Mouse (Mus musculus) spleen, adult 2 months (tissue): ENCODE results near the gene Adam23. TPM values are rescaled to one million over a fixed set of nuclear protein-coding genes. Genes with fewer than 3 reads are reported as not detected.

Experiments
- DNase-seq, 2 experiments: peaks; one replicate each; pipeline versions ENCODE4 v3.0.0 to v3.0.0-alpha.2; 2012 to 2021; ENCODE audit warnings: low spot score in 2 of 2, low read depth in 1 of 2
- H3K27ac ChIP-seq: fragments of 200-500 bp; 2 replicates; pipeline ENCODE4 v1.5.1; 2012; ENCODE audit warnings: low read length, inconsistent platforms; ENCODE audit not compliant: insufficient read depth
- H3K27me3 ChIP-seq: fragments of 200-500 bp; 2 replicates; pipeline ENCODE4 v1.6.1; 2012; ENCODE audit warnings: mild to moderate bottlenecking, moderate library complexity, low read length, inconsistent platforms; ENCODE audit not compliant: control insufficient read depth, insufficient read depth
- H3K36me3 ChIP-seq: fragments of 200-500 bp; 2 replicates; pipeline ENCODE4 v1.6.1; 2012; ENCODE audit warnings: mild to moderate bottlenecking, low read length, inconsistent platforms; ENCODE audit not compliant: control insufficient read depth, insufficient read depth
- H3K4me1 ChIP-seq: fragments of 200-500 bp; 2 replicates; pipeline ENCODE4 v1.6.1; 2011; ENCODE audit warnings: inconsistent platforms; ENCODE audit not compliant: control insufficient read depth, insufficient read depth, insufficient read length
- H3K4me3 ChIP-seq: fragments of 200-500 bp; 2 replicates; pipeline ENCODE4 v1.5.1; 2011; ENCODE audit warnings: mild to moderate bottlenecking, inconsistent platforms; ENCODE audit not compliant: insufficient read depth, insufficient read length; ENCODE audit errors: extremely low read depth
- CTCF ChIP-seq: fragments of 200-500 bp; IDR thresholded peaks from 2 replicates; pipeline ENCODE4 v1.5.1; 2011; ENCODE audit warnings: mild to moderate bottlenecking, inconsistent platforms; ENCODE audit not compliant: insufficient read depth, insufficient read length, insufficient replicate concordance; ENCODE audit errors: extremely low read depth
- POLR2A ChIP-seq: fragments of 200-500 bp; IDR thresholded peaks from 2 replicates; pipeline ENCODE4 v1.6.1; 2011; ENCODE audit warnings: low read depth, low read length, inconsistent platforms
- WGBS: fragments of 180-500 bp; shearing (Covaris S2); methylation state at CpG from one replicate; pipeline ENCODE4 v1.1.7; 2018; 5-methylcytosine and 5-hydroxymethylcytosine counted together
- polyA plus RNA-seq: library from polyadenylated mRNA; depleted of rRNA; stranded (reverse); fragments of >200 nt; gene quantifications from 2 replicates; pipeline ENCODE4 v1.2.3, GENCODE M21; 2012; rRNA removed

The Adam23 gene
- polyA plus RNA-seq: 11.8 and 12.1 TPM in 2 replicates

DNA sequence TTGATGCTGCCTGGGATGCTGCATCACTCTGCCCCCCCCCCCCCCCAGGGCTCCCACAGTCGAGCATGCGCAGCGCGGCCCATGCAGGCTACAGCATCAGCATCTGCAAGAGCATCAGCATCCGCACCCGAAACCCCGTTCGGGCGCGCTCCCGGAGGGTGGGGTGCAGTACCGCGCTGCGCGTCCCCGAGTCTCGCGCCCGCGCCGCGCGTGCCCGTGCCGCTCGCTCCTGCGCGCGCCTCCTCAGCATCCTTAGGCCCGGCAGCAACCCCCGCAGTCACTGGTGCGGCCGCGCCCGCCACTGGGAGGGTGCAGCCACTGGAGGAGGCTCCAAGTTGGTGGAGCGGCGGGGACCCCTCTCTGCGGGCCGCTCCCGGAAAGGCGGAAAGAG lies at the start of gene Adam23:
TSS of gene Adam23 (plus strand) at position 236 of the 391 bp plus-strand sequence.
- no peaks in the 10 kb centered on the region for H3K4me1 ChIP-seq
- H3K4me3 ChIP-seq: peak within 1 kb of the TSS; percentile 32; the same call in 1 of the 2 replicates
- H3K27me3 ChIP-seq: peaks cover 10% of the 10 kb centered on the region
- no peak for DNase-seq
- H3K27ac ChIP-seq: no peak within 1 kb of the TSS; the same call in 1 of the 2 replicates
- WGBS: 3% methylated on average over 34 of the region's 41 CpGs
- no peaks in the 10 kb centered on the region for H3K36me3 ChIP-seq
- TF ChIP-seq CTCF: no peak
- no peak for TF ChIP-seq POLR2A

DNA sequence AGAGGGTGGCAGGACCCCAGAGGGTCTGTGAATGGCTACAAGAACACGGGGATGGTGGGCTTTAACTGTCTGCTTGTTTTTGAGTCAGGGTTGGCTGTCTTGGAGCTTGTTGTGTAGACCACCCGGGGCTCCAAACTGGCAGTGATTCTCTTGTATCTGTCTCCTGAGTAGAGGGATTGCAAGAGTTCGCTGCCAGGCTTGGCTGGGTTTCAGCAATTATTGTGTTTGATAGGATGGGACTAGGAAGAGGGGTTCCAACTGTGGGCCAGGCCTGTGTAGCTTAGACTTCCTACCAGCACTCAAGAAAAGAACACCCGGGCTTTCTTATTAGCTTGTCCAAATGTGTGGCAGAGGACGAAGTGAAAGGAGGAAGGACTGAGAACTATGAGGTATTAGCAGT lies 44.6 kb upstream of the Adam23 start:
- no peak for TF ChIP-seq POLR2A
- no peak for TF ChIP-seq CTCF
- 70% methylated on average over 5 of the region's 5 CpGs for WGBS
- Histone ChIP-seq H3K36me3 (no peaks in the 10 kb centered on the region), H3K4me3 (no peak overlapping the region), H3K4me1 (no peaks in the 10 kb centered on the region), H3K27ac (no peak overlapping the region), H3K27me3 (no peaks in the 10 kb centered on the region)
- DNase-seq: no peak

DNA sequence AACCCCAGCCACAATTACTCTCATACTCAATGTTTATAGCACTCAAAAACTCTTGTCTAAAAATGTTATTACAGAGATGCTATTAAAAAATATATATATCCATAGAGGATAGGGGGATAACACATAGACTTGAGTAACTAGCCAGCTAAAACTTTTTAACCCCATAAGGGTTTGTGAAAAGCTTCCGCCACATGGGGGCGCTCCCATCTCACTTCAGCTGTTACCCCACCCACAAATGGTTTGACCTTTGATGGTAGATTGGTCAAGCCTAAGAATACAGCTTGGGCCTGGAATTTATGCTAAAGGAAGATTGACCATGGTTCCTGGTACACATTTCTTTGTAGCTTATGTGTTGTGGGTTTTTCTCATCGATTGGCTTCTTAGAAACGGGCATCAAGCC lies 42.1 kb upstream of the Adam23 start:
- Histone ChIP-seq H3K27me3 (no peaks in the 10 kb centered on the region), H3K4me1 (no peaks in the 10 kb centered on the region), H3K36me3 (no peaks in the 10 kb centered on the region), H3K27ac (no peak overlapping the region), H3K4me3 (no peak overlapping the region)
- TF ChIP-seq CTCF (peak; percentile 12; the same call in 1 of the 2 replicates), POLR2A (no peak)
- WGBS: 48% methylated on average over 4 of the region's 4 CpGs
- DNase-seq: no peak

DNA sequence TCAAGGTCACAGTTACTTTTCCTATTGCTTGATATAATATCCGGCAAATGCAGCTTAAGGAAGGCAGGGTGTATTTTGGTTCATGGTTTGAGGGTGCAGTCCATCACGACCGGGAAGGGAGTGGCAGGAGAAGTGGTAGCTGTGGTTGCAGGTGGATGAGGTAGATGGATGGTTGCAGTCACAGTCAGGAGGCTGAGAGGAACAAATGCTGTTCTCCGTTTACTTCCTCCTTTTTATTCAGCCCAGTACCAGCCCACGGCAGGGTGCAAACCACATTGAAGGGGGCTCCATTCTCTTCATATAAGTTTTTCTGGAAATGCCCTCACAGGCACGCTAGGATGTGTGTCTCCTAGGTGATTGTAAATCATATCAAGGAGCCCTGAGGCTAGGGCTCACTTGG lies 37.3 kb upstream of the Adam23 start:
- TF ChIP-seq POLR2A (no peak), CTCF (no peak)
- DNase-seq: no peak
- Histone ChIP-seq H3K36me3 (no peaks in the 10 kb centered on the region), H3K27ac (no peak overlapping the region), H3K27me3 (no peaks in the 10 kb centered on the region), H3K4me1 (no peaks in the 10 kb centered on the region), H3K4me3 (no peak overlapping the region)
- 4% methylated on average over 6 of the region's 6 CpGs for WGBS

DNA sequence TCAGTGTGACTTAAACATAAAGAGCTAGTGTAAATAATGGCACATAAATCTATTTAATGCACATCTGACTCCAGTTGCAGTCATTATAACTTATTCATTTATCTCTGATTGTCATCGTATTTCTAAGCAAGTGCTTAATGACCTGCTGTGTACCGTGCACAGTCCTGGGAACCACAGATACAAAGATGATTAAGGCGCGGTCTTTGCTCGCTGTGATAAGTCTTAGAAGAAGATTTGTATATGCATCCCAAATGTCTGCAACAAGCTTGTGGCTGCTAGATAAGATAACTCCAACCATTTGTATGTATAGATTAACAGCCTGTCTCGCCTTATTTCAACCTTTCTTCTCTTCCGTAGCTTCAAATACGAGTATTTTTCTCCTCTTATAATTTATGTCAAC lies 27.2 kb upstream of the Adam23 start:
- Histone ChIP-seq H3K4me3 (no peak overlapping the region), H3K27ac (no peak overlapping the region), H3K4me1 (no peaks in the 10 kb centered on the region), H3K27me3 (no peaks in the 10 kb centered on the region), H3K36me3 (no peaks in the 10 kb centered on the region)
- TF ChIP-seq CTCF (no peak), POLR2A (no peak)
- no peak for DNase-seq
- 86% methylated on average over 8 of the region's 8 CpGs for WGBS

DNA sequence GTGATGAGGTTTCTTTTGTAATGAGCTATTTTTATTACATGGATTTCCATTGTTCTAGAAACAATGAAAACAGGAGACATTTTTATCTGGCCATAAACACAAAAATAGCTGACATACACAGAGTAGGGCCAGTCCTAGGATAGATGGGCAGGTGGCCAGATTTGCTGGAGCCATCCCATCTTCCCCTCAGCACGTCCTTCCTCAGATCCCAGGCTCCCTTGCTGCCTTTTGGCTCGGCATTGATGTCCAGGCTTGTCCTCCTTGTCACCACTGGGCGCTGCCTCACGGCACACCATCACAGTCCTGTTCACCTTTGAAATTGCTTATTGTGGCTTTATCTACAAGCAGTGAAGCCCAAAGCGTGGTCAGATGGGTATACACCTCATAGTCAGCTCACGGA lies 15.0 kb upstream of the Adam23 start:
- WGBS: 76% methylated on average over 6 of the region's 6 CpGs
- no peak for DNase-seq
- TF ChIP-seq CTCF: no peak
- Histone ChIP-seq H3K27ac (0 out of 2 replicates have a peak overlapping the region, but pooled peaks have one; percentile 35), H3K4me1 (no peaks in the 10 kb centered on the region), H3K36me3 (no peaks in the 10 kb centered on the region), H3K27me3 (no peaks in the 10 kb centered on the region), H3K4me3 (no peak overlapping the region)

DNA sequence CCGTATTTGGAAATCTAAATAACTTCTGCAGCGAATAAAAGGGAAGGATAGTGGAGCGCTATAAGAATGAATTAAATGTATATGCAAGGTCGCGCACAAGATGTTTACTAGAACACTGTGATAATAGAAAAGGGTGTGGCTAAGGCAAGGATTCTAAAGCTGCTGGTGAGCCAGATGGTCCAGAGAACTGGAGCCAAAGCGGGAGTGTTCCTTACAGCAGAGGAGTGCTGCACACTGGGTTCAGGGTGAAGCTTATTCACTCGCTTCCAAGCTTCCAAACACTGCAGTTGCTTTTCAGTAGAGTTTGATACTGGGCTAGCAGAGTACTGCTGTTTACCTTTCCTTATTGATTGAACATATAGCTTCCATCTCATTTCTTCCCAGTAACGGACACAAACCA lies 14.5 kb upstream of the Adam23 start:
- 95% methylated on average over 8 of the region's 8 CpGs for WGBS
- Histone ChIP-seq H3K27me3 (no peaks in the 10 kb centered on the region), H3K27ac (no peak overlapping the region), H3K36me3 (no peaks in the 10 kb centered on the region), H3K4me3 (no peak overlapping the region), H3K4me1 (no peaks in the 10 kb centered on the region)
- TF ChIP-seq POLR2A (no peak), CTCF (no peak)
- no peak for DNase-seq

DNA sequence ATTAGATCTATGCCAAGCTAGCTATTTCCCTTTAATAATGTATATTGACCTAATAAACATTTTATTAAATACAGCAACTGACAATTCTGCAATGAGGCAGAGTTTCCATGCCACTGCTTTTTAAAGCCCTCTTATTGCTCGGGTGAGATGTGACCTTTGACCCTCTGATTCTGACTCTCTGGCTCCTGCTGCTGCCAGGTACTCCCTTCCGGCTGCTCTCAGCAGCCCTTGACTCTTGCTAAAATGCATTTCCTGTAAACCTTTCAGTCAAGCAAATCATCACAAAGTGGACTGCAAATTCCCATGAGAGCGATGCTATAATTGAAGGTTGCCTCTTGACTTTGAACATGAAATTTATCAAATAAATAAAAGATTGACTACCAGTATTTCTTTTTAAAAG lies 13.8 kb upstream of the Adam23 start:
- Histone ChIP-seq H3K4me1 (no peaks in the 10 kb centered on the region), H3K27me3 (no peaks in the 10 kb centered on the region), H3K36me3 (no peaks in the 10 kb centered on the region), H3K27ac (no peak overlapping the region), H3K4me3 (no peak overlapping the region)
- 87% methylated on average over 3 of the region's 3 CpGs for WGBS
- TF ChIP-seq CTCF: no peak
- no peak for TF ChIP-seq POLR2A
- DNase-seq: no peak
